Mouse (Mus musculus) ZHBTc4 (cell line): ENCODE data around the gene Abca1.
A peak's percentile ranks its signal among the peaks of the same experiment; 100 is the strongest.

Source experiments
- DNase-seq: peaks from one replicate; pipeline ENCODE4 v3.0.0-alpha.2; 2011; ENCODE audit warnings: low read depth, low spot score

The Abca1 gene

DNA sequence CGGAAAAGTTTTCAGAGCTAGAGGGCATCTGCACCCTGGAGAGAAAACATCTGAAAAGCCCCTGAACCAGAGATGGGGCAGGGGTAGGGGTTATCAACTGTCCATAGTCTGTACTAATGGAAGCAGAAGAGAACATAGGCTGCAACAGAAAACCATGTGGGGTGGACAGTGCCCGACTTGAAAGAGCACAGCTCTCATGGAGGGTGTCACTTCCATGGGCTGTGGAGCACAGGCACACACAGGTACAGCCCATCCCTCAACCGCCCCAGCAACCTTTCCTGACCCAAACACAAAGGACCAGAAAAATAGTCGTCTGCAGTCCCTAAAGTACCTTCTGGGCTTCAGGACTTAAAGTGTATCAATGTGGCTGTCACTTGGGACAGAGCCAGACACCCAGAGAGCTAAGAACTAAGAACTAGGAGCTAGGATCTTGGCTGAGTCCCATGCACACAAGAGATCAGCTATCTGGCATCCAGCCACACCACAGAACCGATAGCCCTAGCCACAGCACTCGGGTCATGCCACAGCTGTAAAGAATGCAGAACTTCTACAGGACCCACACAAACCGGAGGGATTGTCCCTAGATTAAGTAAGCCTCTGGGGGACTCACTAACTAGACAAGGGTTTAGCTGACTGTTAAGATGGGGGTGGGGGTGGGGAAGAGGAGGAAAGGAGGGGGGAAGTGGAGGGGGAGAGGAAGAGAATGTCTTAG, 38.0 kb downstream of the Abca1 start:
- DNase-seq, result no peak

DNA sequence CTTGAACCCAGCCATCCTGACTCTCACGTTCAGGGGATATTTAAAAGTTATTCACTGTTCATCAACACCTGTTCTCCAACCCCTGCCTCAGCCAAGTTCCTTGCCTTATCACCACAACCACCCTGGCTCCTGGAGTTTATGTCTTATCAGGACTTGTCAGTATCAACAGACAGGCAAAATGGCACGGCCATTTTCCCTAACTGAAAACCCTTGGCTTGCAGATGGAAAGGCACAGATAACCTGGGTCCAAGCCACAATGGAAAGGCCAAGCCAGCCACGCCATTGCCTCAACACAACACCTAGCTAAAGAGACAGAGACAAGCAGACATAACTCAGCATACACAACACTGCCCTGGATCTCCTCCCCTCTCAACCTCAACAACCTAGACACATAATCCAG, 38.6 kb downstream of the Abca1 start:
- DNase-seq, result no peak

DNA sequence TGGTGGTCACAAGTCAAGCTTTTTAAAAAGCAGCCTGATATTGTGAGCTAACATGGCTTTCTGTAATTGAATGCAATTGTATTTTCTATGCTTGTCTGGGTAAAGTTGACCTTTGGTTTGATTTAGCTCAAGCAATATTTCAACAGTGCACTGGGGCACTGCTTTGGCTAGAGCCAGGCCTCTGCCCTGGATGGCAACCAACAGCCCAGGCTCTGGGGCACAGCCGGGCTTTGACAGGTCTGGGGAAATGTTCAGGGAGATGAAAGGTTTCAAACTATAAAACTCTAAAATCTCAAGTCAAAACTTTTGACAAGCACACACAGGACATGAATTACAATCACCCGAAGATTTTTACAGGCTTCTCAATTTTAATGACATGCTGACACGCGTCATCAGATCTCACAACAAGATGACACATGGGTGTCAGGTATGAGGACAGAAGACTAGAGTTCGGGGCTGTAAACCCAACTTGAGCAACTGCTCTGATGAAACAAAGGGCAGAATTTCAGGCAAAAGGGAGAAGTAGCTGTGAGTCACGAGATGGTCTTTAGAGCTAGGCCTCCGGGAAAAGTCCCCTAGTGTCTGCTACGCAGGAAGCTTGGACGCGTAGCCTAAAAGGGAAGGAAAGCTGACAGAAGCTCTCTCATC, 39.5 kb downstream of the Abca1 start:
- DNase-seq, result no peak

DNA sequence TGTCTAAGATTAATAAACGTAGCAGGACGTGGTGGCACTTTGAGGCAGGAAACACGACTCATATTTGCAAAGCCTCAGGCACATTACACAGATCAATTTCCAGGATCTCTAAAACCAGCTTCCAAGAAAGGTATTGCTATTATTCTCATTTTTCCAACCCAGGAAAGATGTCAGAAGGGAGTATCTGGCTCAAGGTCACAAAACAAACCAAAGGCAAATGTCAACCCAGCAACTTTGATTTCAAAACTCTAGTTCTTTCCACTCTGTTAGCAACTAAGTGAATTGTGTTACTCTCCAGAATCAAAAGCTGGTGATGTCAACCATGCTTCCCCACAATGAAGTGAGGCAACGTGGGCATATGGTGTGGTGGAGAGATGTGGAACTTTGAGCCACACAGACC, 41.1 kb downstream of the Abca1 start:
- no peak for DNase-seq

GRCm38 (mm10) chr4:53117610-53118009, 42.1 kb downstream of the Abca1 start:
- DNase-seq, result peak; percentile 60

- DNase-seq, result no peak
Measured at GRCm38 (mm10) chr4:53117076-53117475, 42.6 kb downstream of the Abca1 start.

DNA sequence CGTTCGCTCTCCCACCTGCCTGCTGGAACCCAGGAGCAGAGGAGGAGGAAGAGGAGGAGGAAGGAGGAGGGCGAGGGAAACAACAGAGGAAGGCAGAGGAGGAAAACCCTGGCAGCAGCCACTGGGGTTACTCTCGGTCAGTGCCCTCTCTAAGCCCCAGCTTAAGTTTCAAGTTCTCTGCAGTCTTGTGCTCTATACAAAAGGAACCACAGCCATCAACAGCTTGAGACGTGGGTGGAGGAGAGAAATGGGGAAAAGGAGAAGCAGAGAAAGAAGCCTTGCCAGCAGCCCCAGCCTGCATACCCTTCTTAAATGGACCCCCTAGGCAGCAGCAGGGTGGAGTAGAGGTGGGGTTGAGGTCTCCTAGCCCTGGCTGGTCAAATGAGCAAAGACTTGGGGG, 43.8 kb downstream of the Abca1 start:
- DNase-seq, result peak; percentile 36

GRCm38 (mm10) chr4:53115410-53115809, 44.3 kb downstream of the Abca1 start:
- peak; percentile 62 for DNase-seq

GRCm38 (mm10) chr4:53111919-53112355, 47.8 kb downstream of the Abca1 start:
- DNase-seq, result no peak

- peak; percentile 39 for DNase-seq
Measured at GRCm38 (mm10) chr4:53110356-53110755, 49.3 kb downstream of the Abca1 start.

DNA sequence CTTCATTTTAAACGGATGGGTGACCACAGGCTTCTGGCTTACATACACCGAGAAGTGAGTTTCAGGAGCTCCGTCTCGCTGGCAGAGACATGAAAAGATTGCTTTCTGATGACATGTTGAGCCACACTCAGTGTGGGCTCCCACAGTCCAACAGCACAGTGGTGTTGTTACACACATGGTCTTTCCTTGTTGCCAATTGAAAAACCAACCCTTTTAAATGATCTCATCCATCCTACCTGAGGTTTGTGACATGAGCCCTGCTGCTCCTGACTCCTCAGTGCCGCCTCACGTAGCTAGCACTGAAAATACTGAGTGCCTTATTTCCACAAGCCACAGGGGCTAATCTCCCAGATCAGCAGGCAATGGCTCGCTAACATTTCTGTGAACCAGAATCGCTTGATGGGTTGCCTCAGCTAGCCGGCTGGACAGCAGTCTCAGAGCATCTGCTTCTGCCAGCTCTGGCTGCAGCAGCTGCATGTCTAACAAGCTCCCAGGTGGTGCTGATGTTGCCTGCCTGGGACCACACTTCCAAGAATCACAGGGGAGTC, 50.2 kb downstream of the Abca1 start:
- no peak for DNase-seq

DNA sequence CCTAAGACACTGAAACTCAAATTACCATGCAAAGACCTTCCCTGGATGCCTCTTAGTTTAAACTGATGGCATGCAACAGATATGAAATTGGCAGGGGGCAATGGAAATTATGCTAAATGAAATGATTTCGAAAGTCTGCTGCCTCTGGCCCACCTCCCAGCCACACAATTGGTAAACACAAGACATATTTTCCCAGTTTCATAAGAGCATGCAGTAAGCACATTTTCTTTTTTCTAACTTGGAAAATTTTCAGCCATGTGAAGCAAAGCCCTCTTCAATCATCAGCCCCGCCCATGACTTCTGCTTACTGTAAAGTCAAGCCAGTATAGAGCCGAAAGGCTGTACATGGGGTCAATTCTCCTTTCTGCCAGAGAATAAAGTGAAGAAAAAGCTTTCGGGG, 51.5 kb downstream of the Abca1 start:
- DNase-seq, result no peak

DNA sequence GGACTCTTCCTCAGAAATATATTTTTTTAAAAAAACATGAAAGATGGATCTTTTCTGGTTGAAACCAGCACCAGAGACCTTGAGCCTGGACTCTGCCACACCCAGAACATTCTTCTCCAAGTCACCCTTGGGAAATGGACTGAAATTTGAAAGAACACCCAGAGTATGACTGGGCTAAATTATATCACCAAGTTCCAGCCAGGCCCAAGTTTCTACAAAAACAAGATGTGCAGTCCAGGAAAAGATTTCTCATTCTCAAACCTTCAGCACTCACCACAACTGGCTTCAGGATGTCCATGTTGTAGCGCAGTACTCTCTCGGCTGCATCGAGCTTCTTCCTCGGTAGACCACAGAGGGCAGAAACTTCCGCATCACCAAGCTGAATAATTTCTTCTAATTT, 53.0 kb downstream of the Abca1 start:
- DNase-seq, result no peak

DNA sequence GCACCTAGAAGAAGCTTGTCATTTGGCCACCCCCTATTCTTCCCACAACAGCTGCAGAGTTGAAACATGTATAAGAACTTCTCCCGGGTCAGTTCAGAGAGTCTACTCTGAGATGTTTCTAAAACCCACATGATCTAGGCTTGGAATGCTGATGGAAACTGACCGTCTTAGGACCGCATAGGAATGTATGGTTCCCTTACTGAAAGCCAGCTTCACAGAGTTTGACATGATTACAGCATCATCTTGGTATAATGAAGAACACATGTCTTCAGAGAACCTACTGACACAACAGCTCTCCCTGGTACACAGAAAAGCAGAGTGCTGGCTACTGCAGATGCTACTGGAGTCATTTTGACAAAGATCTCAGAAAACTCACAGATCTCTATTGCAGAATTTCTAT, 53.6 kb downstream of the Abca1 start:
- no peak for DNase-seq

DNA sequence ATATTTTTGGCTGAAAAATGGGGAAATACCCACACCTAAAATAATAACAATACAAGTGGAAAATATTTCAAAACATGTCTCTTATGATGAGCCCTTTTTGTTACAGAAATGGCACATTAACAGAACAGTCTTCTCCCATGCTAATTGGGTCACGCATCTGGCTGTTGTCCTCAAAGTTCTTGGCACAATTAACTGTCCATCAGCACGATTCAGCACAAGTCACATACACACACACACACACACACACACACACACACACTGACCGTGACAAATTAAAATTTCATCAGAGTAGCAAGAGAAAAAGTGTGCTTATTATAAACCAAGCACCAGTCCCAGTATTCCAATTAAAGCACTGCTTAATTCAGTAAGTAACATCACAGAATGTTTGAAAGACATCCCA, 55.1 kb downstream of the Abca1 start:
- no peak for DNase-seq

GRCm38 (mm10) chr4:53102529-53102928, 57.2 kb downstream of the Abca1 start:
- DNase-seq, result no peak

DNA sequence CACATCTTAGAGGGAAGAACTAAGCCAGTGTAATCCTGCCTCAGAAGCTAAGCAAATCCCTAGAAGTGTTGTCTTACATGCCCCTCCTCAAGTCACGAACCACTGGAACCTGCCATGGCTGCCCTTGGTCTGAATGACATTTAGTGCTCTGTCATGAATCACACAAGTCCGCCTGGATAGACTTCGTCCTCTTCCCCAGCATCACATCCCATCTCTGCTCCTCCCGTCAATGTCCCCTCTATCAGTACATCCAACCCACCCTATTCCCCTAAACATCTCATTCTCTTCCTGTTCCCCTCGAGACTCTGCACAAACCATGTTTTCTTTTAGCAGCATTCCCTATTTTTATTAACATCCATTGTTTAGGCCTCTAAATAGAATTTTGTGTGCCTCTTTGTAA, 58.4 kb downstream of the Abca1 start:
- no peak for DNase-seq

DNA sequence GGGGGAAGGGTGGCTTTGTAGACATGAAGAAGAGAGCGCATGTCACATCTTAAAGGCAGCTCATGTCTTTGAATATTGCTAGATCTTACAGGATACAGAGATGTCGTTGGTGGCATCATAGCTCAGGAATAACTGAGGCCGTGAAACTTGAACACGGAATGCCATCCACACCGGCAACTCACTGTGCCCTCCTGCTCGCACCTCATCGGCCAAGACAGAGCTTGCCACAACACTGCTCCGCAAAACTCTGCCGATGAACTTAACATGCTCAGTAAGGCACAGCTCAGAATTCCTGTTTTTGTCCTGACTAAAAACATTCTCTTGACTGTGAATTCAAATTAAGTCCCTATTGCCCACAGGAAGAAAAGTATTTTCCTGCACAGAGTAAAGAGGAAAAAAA, 59.2 kb downstream of the Abca1 start:
- no peak for DNase-seq

GRCm38 (mm10) chr4:53094850-53095249, 64.8 kb downstream of the Abca1 start:
- no peak for DNase-seq

DNA sequence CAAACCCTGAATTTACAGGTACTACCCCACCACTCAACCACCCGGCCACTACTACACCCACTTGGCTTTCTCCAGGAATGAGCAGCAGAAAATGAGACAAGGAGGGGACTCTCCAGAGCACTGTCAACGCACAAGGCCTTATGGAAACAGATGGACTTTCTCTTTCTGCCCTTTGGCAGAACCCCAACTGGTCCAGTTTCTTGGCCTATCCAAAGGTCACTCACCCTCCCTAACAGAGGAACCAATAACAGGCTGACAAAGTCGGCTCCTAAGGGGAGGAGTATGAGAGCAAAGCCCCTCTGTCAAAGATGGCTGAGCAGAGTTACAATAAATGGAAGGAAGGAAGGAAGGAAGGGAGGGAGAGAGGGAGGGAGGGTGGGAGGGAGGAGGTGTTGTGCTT, 65.4 kb downstream of the Abca1 start:
- no peak for DNase-seq

GRCm38 (mm10) chr4:53093615-53094014, 66.1 kb downstream of the Abca1 start:
- DNase-seq, result no peak

DNA sequence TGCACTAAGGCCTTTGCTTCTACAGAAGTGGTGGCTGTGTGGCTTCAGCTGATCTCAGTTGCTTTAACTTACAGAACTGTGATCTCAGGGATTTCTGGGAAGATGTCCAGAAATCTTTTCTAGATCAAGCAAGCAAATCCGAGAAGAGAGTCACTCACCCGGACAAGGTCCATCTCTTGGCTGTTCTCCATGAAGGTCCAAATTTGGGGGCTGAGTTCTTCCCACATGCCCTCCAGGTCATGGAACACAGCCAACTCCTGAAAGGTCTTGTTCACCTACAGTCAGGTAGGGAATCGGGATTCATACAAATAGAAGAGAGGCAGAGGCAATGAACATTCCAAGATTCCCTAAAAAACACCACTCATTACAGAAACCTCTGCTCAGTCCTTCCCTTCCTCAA, 70.1 kb downstream of the Abca1 start:
- DNase-seq, result no peak

GRCm38 (mm10) chr4:53088999-53089398, 70.7 kb downstream of the Abca1 start:
- no peak for DNase-seq
